Mouse (Mus musculus) kidney, postnatal 10 days (tissue): ENCODE results near the gene Mcoln2.

ENCODE experiments used
- DNase-seq: peaks from one replicate; pipeline ENCODE4 v3.0.0; 2021; ENCODE audit warnings: mixed read lengths

Gene Mcoln2

DNA sequence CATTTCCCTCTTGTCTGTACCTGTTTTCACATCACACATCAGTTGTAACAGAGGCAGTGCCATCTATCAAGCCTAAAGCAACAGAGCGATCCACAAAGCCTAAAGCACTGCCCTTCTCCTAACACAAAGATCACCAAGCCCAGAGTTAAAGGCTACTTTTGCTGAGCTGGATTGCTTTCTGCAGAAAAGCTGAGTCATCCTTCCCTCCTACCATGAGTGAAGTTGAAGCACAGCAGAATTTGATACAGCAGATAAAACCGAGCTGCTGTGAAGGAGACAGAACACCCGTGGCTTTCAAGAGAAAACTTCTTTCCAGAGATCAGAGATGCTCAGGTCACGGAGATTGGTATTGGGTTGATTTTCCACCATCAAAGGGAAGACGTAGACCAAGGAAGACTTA is 3.5 kb upstream of the Mcoln2 start:
- DNase-seq: no peak

DNA sequence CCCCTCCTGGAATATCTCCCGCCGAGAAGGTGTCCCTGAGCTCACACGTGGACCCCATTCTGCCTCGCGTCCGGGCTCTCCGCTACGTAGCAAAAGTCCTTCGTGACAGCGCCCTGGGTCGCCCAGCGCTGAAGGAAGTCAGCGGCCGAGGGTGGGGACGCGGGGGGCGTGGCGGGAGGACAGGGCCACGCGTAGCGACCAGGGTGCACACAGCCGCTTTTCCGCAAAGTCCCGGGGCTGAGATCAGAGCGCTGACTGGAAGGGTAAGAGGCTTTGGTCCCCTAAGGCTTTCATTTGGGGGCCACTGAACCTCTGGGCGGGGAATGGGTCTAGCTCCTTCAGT is 396 bp downstream of the Mcoln2 start:
- peak; percentile 70 for DNase-seq

- DNase-seq: peak; percentile 40
Measured at GRCm38 (mm10) chr3:146150560-146150959, 927 bp downstream of the Mcoln2 start.

DNA sequence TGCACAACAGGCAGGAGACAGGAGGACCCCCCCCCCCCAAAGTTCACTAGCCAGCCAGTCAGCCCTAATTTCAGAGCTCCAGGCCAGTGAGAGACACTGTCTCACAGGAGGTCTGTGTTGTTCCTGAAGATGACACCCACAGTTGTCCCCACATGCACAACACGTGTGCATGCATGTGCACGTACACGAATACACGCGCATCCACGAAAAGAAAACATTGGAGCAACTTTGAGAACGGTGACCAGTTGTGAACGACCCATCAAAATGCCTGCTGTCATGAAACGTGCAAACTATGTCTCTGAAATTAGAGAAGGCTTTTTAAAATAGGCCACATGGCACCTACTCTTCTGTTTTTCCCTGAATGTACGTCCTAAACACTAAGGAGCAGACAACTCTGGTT is 1.7 kb downstream of the Mcoln2 start:
- DNase-seq: no peak

DNA sequence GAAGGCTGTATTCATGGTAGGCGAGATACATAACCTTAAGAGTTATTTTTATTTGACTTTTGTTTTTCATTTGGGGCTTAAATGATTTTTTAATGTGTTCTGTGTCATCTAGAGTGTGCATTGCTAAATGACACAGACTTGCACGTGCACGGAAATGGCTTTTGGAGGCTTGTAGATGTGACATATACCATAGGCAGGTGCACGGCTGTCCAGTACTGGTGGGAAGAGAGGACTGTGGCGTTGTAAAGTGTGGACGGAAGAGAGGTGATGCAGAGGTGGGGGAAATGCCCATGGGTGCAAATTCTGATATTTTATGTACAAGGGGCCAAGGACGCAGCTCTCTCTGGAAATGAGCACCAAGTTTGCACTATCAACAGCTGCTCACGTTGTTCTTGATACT is 2.1 kb downstream of the Mcoln2 start:
- no peak for DNase-seq

GRCm38 (mm10) chr3:146152348-146152747 is 2.7 kb downstream of the Mcoln2 start:
- no peak for DNase-seq

DNA sequence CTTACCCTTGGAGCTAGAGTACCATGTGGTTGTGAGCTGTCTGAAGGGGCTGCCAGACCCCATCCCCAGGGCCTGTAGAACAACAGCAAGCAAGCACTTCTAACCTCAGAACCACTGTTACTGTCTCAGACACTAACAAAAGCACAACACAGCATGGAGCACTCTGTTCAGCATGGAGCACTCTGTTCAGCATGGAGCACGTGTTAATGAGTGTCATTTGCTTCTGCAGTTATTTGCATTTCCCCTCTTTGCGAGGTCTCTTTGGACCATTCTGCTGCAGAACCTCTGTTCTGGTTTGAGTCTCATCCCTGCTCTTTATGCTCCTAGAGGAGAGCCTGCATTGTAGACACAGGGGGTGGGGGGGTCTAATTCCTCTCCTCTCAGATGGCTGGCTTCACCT is 3.3 kb downstream of the Mcoln2 start:
- no peak for DNase-seq

DNA sequence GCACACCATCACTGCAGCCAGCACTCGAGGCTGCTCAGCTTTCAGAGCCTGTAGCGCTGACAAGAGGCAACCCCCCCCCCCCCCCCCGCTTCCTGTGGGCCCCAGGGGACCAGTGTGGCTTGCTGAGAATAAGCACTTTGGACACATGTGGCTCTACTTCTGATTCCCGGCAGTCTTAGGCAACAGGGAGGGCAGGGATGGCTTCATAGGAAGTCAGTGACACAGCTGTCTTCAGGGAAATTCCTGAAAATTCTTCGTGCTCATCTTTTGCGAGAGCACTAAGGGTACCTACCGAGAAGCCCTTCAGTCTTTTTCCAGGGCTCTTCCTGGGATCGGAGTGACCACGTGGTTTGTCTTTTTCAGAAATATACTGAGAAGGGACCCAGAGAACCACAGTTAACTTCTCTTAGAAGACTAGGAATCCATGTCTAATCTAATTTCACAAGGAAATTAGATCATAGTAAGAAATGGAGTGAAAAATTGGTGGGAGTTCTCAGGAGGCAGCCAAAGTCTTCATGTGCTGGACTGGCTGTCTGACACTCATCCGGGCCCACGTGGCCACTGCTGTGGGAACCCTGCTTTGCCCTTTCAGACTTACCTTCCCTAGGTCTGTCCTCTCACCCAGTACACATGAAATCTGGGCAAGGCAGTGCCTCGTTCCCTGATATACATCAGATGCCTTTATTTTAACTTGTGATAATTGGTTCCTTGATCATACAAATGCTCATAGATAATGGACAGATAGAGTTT is 4.4 kb downstream of the Mcoln2 start:
- DNase-seq: peak; percentile 22

GRCm38 (mm10) chr3:146155628-146156576 is 6.3 kb downstream of the Mcoln2 start:
- DNase-seq: no peak

DNA sequence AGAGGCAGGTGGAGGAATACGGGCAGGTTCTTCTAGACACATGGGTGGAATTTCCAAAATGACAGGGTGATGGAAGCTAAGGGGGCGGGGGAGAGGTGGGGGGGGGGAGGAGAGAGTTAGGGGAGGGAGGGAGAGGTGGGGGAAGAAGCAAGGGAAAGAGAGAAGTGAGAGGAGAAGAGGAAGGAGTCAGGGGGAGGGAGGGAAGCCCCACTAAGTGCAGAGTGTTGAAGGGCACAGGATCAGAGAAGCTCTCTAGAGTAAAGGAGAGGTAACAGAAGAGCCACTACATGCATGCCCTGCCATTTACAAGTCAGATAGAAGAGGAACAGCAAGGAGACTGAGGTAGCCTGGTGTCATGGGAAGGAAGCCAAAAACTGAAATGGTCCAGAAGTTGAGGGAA is 7.2 kb downstream of the Mcoln2 start:
- no peak for DNase-seq

DNA sequence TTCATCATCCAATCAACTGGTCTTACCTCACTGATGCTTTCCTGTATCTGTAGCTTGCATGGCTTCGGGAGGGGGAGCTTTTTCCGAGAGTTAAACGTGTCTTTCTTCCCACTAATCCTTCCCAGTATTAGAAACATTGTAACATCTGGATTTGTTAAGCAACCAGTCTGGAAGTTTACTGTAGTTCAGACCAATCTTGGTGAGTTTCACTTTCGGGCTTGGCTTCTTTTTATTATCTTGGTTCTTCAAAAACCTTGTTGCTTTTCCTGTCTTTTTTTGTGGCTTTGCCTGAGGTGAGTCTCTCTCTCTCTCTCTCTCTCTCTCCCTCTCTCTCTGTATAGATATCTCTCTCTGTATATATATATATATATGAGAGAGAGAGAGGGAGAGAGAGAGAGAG is 8.4 kb downstream of the Mcoln2 start:
- no peak for DNase-seq

DNA sequence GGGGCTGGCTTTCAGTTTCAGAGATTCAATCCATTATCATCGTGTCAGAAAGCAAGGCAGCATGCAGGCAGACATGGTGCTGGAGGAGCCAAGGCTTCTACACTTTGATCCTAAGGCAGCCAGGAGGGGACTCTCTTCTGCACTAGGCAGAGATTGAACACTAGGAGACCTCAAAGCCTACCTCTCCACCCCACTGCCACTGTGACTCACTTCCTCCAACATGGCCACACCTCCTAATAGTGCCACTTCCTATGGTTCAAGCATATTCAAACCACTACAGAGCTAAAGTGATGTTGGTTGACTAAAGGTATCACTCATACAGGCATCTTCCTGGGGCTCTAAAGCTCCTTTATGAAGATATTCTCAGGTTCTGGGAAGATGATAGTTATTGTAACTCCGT is 9.7 kb downstream of the Mcoln2 start:
- DNase-seq: no peak

DNA sequence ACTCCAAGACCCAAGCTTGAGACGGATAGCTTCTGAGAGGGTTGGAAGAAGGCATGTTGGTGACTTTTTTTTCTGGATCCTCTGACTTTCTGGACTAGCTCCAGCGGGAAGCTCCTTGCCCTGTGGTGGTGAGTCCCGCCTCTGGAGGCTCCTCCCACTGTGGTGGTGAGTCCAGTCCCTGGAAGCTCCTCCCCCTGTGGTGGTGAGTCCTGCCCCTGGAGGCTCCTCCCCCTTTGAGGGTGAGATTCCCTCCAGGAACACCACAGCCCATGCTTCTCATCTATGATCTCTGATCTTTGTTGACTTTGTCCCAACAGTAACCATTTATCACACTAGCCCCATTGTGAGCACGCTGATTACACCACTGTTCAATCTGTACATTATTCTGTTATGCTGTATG is 12.6 kb downstream of the Mcoln2 start:
- no peak for DNase-seq

DNA sequence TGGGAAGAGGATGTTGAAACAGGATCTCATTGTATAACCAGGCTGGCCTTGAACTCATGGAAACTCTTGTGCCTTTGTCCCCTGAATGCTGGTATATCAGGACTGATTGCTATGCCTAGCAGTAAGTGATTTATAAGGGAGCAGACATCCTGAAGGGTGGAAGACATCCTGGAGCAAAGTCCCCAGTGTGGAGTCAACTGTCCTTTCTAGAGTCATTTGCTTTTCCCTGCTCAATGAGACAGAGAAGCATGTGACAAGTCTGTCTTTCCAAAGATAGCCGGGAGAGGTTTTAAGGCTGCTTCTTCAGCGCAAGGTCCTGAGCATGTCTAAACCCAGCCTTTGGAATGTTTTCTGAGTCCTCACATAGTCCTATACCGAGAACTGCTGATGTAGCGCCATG is 19.7 kb downstream of the Mcoln2 start:
- DNase-seq: no peak

DNA sequence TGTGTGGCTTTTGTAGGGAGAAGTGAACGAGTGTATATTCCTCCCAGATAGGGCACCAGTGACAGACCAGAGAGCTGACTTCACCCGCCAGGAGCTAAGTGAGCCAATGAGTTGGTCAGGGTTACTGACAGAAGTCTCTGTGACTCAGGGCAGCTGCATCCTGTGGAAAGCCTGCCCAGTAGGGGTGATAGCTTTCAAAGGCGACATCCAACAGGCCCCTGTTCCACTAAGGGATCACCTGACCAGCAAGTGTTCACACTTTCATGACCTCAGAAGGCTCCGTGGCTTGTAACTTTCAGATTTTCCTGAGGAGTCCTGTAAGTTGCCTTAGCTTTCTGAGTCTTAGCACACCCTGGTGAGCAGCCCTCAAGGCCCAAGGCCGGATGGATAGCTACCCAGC is 23.4 kb downstream of the Mcoln2 start:
- DNase-seq: no peak

DNA sequence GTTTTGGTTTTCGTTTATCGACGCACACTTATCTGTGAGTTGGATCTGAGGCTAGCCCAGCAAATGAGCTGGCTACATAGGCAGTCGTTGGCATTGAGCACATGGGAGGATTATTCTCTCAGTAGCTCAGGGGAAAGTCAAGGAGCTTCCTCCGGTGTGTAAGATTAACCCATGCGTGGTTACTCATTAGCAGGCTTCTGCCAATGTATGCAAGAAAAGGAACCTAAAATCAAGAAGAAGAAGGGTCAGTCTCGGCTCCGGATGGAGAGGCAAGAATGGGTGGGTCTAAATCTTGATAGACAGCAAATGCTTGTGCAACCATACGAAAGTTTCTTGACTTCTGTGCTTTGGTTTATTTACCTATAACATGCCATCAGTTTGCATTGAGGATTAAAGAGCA is 24.6 kb downstream of the Mcoln2 start:
- DNase-seq: peak; percentile 17

DNA sequence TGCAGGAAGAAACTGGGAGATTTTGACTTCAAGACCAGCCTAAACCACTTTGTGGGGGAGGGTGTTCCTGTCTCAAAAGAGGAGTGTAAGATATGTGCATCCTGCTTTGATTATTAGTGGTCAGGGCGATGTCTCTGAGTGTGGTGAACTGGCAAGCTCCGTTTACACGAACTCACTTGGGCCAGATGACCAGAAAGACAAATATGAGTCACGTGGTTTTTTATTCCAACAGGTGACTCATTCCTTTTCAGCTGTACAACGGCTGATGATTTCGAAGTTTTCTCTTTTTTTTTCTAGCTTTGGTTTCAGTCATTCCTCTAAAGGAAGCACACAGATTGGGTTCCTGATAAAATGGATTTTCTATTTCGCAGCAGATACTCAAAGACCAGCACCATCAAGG is 27.7 kb downstream of the Mcoln2 start:
- no peak for DNase-seq

GRCm38 (mm10) chr3:146177748-146178582 is 28.3 kb downstream of the Mcoln2 start:
- DNase-seq: peak; percentile 93

DNA sequence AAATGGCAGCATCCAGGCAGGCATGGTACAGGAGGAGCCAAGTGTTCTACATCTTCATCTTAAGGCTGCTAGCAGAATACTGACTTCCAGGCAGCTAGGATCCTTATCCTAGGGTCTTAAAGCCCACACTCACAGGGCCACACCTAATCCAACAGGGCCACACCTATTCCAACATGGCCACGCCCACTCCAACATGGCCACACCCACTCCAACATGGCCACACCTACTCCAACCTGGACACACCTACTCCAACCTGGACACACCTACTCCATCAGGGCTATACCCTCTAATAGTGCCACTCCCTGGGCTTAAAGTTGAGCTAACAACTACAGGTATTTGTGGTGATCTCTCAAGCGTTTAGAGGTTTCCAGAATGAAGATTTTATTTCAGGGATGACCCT is 30.7 kb downstream of the Mcoln2 start:
- DNase-seq: no peak

DNA sequence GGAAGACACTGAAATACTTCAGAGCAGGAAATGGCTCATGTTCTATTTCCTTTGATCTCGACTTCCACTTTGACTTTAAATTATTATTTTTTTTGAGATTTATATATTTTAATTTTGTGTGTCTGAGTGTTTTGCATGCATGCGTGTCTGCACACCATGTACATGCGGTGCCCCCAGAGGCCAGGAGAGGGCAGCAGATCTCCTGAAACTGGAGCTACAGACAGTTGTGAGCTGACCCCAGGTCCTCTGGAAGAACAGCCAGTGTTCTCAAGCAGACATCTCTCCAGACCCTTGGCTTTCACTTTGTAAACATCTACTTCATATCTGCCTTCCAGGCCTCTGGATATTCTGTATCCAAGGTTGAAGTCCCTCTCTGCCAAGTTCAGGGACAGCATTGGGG is 31.4 kb downstream of the Mcoln2 start:
- peak; percentile 82 for DNase-seq

- DNase-seq: peak; percentile 78
Measured at GRCm38 (mm10) chr3:146184992-146185657, 35.5 kb downstream of the Mcoln2 start.

DNA sequence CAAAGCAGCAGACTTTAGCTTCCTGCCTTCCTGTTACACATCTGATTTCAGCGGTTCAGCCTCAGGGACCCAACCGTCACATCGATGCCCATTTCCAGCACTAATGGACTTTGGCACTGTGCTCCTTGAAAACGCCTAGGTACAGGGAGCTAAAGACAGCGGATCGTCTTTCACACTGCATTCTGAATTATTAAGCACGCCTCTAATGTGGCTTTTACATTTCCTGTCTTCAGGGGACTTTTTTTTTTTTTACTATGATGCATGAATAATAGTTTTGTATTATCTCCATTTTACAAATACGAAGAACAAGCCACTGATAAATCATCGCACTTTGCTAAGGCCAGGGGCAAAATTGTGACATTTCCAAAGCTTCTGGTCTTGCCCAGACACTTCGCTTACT is 36.4 kb downstream of the Mcoln2 start:
- no peak for DNase-seq

GRCm38 (mm10) chr3:146189933-146190332 is 40.3 kb downstream of the Mcoln2 start:
- no peak for DNase-seq
